ENCODE assay signal across 31 mouse cellular contexts in genomic region chr4:33227164-33227563, GRCm38 (mm10). TPM values are rescaled to one million over a fixed set of nuclear protein-coding genes. Genes with fewer than 3 reads are reported as not detected.
DNase-seq lines count a peak whose midpoint lies in the region; ATAC-seq lines count a peak whose summit lies in the region.
"Had no signal": no experiment of that assay in that cellular context is flagged by ENCODE, and none has a peak within 500 bp of the region (broad histone marks: within the 10 kb centered on the region; RNA-seq: fewer than 3 reads in every experiment).

No protein-coding gene starts in this region.

- no peak overlapping the region for H3K4me2 ChIP-seq in hindbrain, embryonic 12.5 days (replicated peaks)
- H3K4me2 ChIP-seq: embryonic facial prominence, embryonic 12.5 days; heart, embryonic 15.5 days; hindbrain, embryonic 13.5 days; kidney, embryonic 15.5 days; liver, embryonic 12.5 days; neural tube, embryonic 15.5 days had no signal

- WGBS in hindbrain, embryonic 12.5 days: 84% methylated on average over 7 of the region's 7 CpGs

- H3K9ac ChIP-seq in hindbrain, embryonic 12.5 days: no peak overlapping the region
- H3K9ac ChIP-seq: embryonic facial prominence, embryonic 12.5 days; heart, embryonic 15.5 days; hindbrain, embryonic 13.5 days; kidney, embryonic 15.5 days; liver, embryonic 12.5 days; liver, postnatal 0 days; neural tube, embryonic 15.5 days had no signal

- no peak overlapping the region for H3K4me3 ChIP-seq in hindbrain, embryonic 12.5 days
- H3K4me3 ChIP-seq: embryonic facial prominence, embryonic 12.5 days; heart, embryonic 10.5 days; heart, embryonic 15.5 days; hindbrain, embryonic 13.5 days; kidney, embryonic 15.5 days; layer of hippocampus, adult 2 months; liver, embryonic 12.5 days; neural tube, embryonic 15.5 days had no signal

- H3K27me3 ChIP-seq in hindbrain, embryonic 12.5 days: no peaks in the 10 kb centered on the region
- H3K27me3 ChIP-seq: embryonic facial prominence, embryonic 12.5 days; heart, embryonic 15.5 days; hindbrain, embryonic 13.5 days; kidney, embryonic 15.5 days; liver, embryonic 12.5 days; neural tube, embryonic 15.5 days had no signal

- H3K36me3 ChIP-seq in hindbrain, embryonic 12.5 days: no peaks in the 10 kb centered on the region
- H3K36me3 ChIP-seq: heart, embryonic 10.5 days; heart, embryonic 15.5 days; kidney, embryonic 15.5 days; liver, embryonic 12.5 days had no signal

- peak; percentile 55 for DNase-seq in CD4-positive helper T cell, adult 2 months (ENCODE audit: low read depth, low spot score)
- DNase-seq in naive thymus-derived CD4-positive, alpha-beta T cell, adult 2 months (ENCODE audit: low read depth): peak; percentile 74
- no peak for DNase-seq in kidney, postnatal 14 days
- DNase-seq: adrenal gland, adult 8-10 months; cerebellum, adult 2 months; cerebellum, postnatal 14 days; gastrocnemius, postnatal 14 days; heart, adult 11 months; heart, postnatal 36 days; kidney, adult 11 months; kidney, postnatal 36 days; liver, postnatal 0 days; lung, postnatal 36 days; midbrain, embryonic 14.5 days; right cerebral cortex, postnatal 25 days; spleen, adult 18-20 months had no signal

- no peaks in the 10 kb centered on the region for H3K4me1 ChIP-seq in hindbrain, embryonic 12.5 days
- H3K4me1 ChIP-seq: heart, embryonic 10.5 days; heart, embryonic 15.5 days; hindbrain, embryonic 13.5 days; kidney, embryonic 15.5 days; liver, embryonic 12.5 days; neural tube, embryonic 15.5 days had no signal

- no peaks in the 10 kb centered on the region for H3K9me3 ChIP-seq in hindbrain, embryonic 12.5 days (replicated peaks)
- H3K9me3 ChIP-seq: embryonic facial prominence, embryonic 12.5 days; heart, embryonic 10.5 days; heart, embryonic 15.5 days; hindbrain, embryonic 13.5 days; kidney, embryonic 15.5 days; liver, embryonic 12.5 days; neural tube, embryonic 15.5 days had no signal

- H3K27ac ChIP-seq in hindbrain, embryonic 12.5 days: no peak overlapping the region
- H3K27ac ChIP-seq: embryonic facial prominence, embryonic 12.5 days; heart, embryonic 10.5 days; heart, embryonic 15.5 days; hindbrain, embryonic 13.5 days; kidney, embryonic 15.5 days; layer of hippocampus, adult 2 months; liver, embryonic 12.5 days; neural tube, embryonic 15.5 days; stomach, postnatal 0 days had no signal

- ATAC-seq in CD4-positive, CD25-positive, alpha-beta regulatory T cell, adult 4 months: peak; percentile 99
- peak; percentile 44; the same call in 1 of the 2 replicates for ATAC-seq in granulocyte monocyte progenitor cell, adult 5-6 weeks (replicated peaks; ENCODE audit: poor library complexity, severe bottlenecking)
- no peak for ATAC-seq in hindbrain, embryonic 12.5 days (ENCODE audit: low FRiP score)
- ATAC-seq: forebrain, embryonic 14.5 days; liver, embryonic 12.5 days; liver, postnatal 0 days had no signal

RNA-seq across cellular contexts. Expression of gene Srsf12, which starts 18.4 kb away (rescaled TPM):
- polyA plus RNA-seq in CD4-positive, CD25-positive, alpha-beta regulatory T cell, adult 4 months (2017; shearing (Covaris generic)): 1 to 10 TPM; 3.5 to 4.2 TPM
- total RNA-seq in granulocyte monocyte progenitor cell, adult 5-6 weeks (2014; fragmentation: Nextera tagmentation): not detected in 2 replicates
- not detected in 2 replicates for total RNA-seq in granulocyte monocyte progenitor cell, adult 5-6 weeks (2017)
- polyA plus RNA-seq in hindbrain, embryonic 12.5 days (2016; fragmentation: Nextera tagmentation; extraction: Ambion mirVana): 23.3 and 25.1 TPM in 2 replicates
- total RNA-seq: gastrocnemius, postnatal 14 days; heart, postnatal 36 days; monocyte, adult 5-6 weeks had no signal
- polyA plus RNA-seq: C2C12 had no signal

RNA-seq across cellular contexts. Expression of gene Pm20d2, which starts 37.6 kb away (rescaled TPM):
- not detected for polyA plus RNA-seq in CD4-positive, CD25-positive, alpha-beta regulatory T cell, adult 4 months (2017; shearing (Covaris generic))
- not detected in 2 replicates for total RNA-seq in granulocyte monocyte progenitor cell, adult 5-6 weeks (2014; fragmentation: Nextera tagmentation)
- total RNA-seq in granulocyte monocyte progenitor cell, adult 5-6 weeks (2017): 0.62 TPM in 1 of 2 replicates, not detected in the other
- 1.4 and 3.0 TPM in 2 replicates for polyA plus RNA-seq in hindbrain, embryonic 12.5 days (2016; fragmentation: Nextera tagmentation; extraction: Ambion mirVana)
- total RNA-seq: monocyte, adult 5-6 weeks had no signal
- polyA plus RNA-seq: C2C12 had no signal
